Mouse (Mus musculus) lung, postnatal 0 days (tissue): ENCODE measurements around the gene Thbs4.

ENCODE experiments used
- CTCF ChIP-seq: IDR thresholded peaks from 2 replicates; pipeline ENCODE4 v1.5.1; 2016; ENCODE audit warnings: antibody characterized with exemption, mild to moderate bottlenecking
- EP300 ChIP-seq: IDR thresholded peaks from 2 replicates; pipeline ENCODE4 v1.6.1; 2016; ENCODE audit warnings: antibody characterized with exemption, mild to moderate bottlenecking, control low read depth

GRCm38 (mm10) chr13:92828820-92829219 lies 34.2 kb upstream of the Thbs4 start:
- TF ChIP-seq EP300 = no peak
- TF ChIP-seq CTCF = no peak
